Mouse (Mus musculus) A20 (cell line): Measurements from ENCODE around the gene 2700081O15Rik.

Experiments used
- DNase-seq: peaks from one replicate; pipeline ENCODE4 v3.0.0-alpha.2; 2011; ENCODE audit warnings: low read depth, low spot score

Gene 2700081O15Rik

DNA sequence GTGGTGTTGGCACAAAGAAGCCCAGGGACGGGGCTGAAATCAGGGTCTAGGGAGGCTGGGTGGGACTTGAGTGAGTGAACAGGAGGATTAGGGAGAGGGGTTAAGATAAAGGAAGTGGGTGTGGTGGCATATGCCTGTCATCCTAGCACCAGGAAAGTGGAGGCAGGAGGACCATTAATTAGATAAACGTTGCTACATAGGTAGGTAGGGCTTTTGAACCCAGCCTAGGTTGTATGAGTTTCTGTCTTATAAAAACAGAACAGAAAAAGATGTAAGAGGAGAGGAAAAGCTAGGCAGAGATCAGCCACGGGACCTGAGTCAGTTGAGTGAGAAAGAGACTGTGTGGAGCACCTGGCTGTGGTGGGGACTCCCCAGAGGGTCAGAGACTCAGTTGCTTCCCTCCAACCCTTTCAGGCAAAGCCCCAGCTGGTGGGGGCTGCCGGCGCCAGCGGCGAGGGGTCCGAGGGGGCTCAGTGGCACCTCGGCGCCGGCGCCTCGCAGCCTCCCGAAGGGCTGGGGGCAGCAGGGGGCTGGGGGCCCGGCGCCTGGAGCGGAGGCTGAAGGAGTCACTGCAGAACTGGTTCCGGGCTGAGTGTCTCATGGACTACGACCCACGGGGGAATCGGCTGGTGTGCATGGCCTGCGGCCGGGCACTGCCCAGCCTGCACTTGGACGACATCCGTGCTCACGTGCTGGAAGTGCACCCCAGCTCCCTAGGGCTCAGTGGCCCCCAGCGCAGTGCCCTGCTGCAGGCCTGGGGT, 3.6 kb downstream of the 2700081O15Rik start:
- peak; percentile 50 for DNase-seq

DNA sequence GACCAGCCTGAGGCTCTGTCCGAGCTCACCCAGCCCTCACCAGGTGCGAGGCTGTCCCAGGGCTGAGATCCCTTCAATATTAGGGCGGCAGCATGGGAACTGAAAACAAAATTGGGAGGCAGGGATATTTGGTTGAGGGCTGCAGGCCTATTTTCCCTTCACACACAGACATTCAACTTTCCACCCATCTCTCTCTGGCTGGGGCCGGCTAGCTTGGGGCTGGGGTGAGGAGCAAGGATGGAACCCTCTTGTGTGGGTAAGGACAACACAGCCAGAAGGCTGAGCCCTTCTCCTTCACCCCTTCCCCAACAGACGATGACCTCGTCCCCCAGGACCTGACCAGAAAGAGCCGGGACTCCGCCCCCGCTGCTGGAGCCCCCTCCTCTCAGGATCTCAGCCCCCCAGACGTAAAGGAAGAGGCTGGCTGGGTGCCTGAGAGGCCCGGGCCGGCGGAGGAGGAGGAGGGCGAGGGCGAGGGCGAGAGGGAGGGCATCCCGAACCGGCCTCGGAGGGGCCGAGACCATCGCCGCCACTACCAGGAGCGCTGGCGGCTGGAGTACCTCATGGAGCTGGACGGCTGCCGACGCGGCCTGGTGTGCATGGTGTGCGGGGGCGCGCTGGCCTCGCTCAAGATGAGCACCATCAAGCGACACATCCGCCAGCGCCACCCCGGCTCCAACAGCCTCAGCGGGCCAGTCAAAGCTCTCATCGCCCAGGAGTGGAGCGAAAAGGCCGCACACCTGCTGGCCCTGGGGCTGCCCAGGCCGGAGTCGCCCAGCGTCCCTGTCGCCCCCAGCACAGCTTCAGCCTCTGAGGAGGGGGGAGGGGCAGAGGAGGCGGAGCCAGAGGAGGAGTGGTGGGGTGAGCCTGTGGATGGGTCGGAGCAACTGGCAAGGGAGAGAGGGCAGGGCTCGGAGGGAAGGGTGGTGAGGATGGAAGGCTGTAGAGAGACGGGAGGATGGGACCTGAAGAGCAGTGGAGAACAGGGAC, 4.5 kb downstream of the 2700081O15Rik start:
- no peak for DNase-seq

DNA sequence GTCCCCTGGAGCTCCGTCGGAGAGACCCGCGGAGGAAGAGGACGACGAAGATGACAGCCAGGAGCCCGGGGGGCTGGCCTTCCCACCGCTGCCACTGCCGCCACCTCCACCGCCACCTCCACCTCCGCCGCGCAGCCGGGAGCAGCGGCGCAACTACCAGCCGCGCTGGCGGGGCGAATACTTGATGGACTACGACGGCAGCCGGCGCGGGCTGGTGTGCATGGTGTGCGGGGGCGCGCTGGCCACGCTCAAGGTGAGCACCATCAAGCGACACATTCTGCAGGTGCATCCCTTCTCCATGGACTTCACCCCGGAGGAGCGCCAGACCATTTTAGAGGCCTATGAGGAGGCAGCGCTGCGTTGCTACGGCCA, 5.2 kb downstream of the 2700081O15Rik start:
- DNase-seq, result no peak

DNA sequence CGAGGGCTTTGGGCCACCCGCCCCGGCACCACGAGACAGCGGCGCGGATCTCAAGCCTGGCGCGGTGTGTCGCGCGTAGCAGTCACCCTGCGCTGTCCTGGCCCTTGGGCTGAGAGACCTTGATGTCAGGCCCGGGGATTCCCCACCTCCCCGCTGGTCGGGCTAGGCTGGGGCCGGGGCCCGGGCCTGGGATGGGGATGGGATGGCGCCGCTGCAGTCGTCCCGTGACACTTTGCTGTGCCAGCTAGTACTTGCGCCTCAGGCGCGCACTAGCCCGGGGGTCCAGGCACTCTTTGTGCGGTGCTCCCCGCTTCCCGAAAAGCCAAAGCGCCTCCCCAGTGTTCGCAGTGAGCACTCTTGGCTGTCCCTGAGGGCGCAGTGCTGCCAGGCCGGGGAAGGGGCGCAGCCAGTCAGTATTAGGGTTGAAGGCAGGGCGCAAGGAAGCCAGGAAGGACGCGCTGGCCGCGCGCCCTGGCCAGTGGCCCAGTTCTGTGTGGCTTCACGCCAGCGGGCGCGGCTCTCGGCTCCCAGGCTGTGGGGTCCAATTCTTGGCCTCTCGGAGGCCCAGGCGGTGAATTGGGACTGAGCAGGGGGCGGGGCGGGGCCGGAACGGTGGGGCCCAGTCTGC, 5.7 kb downstream of the 2700081O15Rik start:
- no peak for DNase-seq

DNA sequence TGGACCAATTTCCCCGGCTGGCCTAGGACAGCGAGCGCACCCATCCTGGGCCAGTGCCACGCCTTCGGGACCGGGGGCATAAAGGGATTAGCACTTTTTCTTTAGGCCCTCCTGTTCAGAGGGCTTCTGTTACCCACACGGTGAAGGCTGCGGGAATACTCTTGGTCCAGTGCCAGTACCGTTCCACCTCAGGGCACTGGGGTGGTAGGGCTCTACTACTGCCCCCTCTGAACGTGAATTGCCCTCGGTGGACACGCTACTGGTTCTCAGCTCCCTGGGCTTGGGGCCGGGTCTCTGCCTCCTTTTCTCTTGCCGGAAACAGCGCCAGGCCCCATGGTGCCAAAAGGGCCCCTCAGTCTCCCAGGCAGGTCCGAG, 6.2 kb downstream of the 2700081O15Rik start:
- no peak for DNase-seq

DNA sequence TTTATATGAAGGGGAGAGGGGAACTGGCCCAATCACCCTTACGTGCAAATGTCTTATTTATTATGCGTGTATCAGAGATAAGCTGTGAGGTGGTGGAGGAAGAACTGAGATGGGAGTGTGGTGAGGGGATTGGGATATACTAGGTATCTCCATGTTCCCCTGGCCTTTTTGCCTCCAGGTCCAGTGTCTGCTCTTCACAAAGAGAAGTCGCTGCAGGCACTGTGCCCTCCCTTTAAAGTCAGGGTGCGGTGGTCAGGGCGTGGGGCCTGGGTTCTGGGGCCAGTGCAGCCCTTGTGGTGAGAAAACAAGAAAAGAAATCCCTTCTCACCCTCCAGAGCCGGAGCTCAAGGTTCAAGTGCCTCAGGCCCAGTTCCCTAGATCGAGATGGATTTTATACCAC, 6.7 kb downstream of the 2700081O15Rik start:
- DNase-seq, result no peak

DNA sequence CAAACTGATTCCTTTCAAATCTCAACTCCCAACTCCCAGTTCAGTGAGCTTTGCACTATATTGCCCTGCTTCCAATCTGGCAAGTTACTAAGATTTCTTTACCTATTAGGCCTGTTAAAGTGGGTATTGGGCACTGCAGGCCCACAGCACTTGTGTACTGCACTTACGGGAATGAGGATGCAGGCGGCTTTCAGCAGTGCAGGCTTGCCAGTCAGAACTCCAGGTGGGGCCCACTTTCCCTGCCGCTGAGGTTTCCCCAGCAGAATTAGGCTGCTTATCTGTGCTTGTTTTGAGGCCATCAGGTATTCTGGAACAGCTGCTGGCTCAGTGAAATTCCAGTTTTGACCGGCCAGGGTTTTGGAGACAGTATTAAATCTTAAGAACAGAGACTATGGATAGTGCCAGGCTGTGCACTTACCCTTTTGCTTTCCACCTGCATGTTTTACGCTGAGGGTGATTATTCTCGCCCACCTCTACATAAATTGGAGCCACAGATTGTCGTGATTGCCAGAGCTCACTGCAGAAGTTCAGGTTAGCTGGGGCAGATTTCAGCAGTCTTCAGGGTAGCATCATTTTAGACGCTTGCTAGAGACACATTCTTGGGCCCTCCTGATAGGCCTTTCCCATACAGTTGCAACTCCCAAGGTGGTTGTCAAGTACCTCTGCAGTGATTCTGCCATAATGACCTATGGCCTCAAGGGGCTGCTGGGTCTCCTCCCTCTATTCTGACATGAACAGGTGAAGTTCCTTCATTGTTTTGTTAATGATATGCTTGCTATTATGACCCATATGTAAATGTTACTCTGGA, 7.4 kb downstream of the 2700081O15Rik start:
- DNase-seq, result no peak

DNA sequence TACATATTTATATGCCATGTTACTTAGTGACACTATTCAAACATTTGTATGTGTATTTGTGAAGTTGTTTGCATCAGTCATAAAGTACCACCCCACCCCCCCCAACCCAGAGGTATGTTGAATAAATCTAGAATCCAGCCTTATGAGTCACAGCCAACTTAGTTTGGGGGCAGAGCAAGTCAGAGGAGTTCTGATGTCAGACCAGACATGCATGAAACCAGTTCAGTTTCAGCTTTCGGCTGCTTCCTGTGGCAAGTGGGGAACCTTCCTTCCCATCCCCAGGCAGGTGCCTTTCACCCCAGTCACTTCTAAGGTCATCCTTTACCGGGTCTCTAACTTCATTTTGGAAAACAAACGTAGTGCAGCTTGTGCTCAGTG, 8.0 kb downstream of the 2700081O15Rik start:
- DNase-seq, result no peak

DNA sequence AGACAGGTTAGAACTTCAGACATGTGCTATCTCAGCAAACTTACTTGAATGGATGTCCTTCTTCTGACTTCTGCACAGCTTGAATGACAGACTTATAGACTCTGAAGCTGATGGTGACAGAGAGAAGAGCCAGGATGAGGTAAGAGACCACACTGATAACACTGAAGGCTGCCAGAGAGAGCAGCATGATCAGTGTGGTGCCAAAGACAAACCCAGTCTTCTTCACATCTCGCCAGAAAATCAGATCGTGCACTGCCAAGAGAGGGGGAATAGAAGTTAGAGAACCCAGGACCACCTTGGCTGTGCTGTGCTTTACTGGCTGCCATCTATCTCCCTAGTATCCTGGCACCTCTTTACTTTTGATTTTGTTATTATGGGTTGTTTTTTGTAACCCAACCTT, 17.5 kb downstream of the 2700081O15Rik start:
- no peak for DNase-seq

DNA sequence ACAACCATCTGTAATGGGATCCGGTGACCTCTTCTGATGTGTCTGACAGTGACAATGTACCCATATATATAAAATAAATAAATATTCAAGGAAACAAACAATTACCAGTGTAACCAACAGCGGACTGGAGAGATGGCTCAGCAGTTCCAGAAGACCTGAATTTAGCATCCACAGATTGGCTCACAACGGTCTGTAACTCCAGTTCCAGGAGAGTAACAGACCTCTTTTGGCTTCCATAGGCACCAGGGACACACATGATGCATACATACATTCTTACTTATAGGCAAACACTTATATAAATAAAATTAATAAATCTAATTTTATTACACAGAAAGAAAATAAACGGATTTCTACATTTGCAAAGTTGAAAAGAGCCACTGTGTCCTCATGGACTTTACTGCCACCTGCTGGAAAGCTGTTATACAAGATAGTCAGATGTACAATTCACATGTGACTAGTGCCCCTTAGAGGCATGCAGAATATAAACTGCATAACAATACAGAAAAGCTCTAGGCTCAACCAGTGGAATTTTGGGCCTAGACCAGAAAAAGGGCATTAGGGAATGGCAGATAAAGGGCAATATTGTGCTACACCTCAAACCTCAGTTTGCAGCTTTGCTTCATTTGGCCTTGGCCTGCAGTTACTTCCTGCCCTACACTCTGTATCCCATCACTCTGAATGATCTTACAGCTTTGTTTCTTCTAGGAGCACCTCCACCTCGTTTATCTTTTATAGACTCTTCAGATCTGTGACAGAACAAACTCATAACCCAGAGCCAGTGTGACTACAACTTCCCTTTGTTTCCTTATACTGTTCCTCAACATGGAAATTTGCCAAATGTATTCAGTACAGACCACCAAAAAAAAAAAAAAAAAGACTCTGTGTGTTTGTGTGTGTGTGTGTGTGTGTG, 18.9 kb downstream of the 2700081O15Rik start:
- DNase-seq, result peak; percentile 71

DNA sequence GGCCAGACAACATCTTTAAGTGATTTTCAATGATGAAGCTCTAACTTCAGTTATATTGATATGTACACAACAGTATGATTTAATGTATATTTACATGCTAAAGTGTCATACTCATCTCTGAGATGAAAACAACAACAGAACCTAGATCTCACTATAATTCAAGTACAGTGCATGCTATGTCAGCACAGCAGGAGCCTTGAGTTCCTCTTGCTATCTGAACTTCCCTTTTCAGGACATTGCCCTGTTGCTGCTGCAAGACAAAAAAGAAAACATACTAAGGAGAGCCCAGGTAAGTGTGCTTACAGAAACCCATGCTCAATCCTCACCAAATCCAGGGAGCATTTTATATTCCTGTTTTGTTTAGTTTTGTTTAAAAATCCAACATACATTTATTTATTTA, 20.9 kb downstream of the 2700081O15Rik start:
- DNase-seq, result peak; percentile 56

DNA sequence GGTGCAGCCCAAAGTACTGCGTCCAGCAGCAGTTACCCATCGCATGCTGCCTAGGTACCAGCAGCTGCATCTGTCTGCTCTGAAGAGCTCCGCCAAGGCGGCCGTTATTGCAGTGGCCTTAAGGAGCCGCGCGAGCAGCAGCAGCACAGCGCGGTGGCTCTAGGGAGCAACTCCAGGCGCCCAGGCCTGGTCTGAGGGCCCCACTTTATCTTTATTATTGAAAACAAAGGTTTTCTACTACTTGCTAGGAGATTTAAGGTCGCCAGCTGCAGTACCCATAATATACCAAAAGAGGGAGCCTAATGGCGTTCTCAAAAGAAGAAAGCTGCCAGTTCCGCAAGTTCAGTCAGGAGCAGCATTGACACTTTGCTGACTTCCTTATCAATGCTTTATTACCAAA, 24.1 kb downstream of the 2700081O15Rik start:
- peak; percentile 60 for DNase-seq

DNA sequence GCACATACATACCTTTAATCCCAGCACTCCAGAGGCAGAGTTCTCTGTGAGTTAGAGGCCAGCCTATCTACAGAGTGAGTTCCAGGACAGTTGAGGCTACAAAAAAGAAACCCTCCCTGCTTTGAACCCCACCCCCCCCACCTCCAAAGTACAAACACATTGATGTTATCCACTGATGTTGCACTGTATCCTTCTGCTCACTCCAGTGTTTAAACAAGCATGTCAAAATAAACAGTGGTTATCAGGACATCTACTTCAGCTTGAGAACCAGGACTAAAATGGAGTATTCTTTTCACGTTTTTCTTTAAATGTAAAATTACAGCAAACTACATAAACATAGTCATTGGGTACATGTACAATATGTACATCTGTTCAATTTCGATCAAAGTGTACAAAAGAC, 27.7 kb downstream of the 2700081O15Rik start:
- no peak for DNase-seq

DNA sequence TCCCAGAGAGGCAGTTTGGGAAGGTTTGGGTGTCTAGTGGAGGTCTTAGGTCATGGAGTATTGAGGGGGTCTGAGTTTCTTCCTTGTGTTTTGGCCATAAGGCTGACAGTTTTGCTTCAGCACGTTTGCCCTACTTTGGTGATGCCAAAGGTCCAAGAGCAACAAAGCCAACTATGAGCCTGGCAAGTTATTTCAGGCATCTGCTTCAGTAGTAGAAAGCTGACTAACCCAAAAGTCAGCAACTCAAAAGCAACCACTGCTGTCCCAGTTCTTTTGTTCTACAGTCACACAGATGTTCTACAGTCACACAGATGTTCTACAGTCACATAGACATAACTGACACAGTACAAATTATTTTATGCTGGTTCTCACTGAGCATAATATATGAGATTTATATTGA, 28.2 kb downstream of the 2700081O15Rik start:
- DNase-seq, result no peak

DNA sequence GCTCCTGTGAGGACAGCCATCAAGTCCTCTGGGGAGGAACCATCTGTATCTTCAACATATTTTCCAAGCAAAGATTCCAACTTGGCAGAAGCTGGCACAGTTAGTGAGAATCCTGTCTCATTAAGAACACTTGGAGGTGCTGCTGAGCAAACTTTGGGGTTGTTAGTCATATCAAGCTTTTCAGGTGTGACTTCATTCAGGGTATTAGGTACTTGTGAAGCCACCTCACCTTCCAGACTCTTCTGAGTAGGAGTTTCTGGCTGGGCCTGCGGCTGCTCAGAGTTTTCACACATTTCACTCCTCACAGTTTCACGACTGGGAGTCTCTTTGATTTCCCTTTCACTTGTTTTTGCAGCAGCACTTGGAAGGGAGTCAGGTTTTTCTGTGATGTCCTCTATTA, 39.4 kb downstream of the 2700081O15Rik start:
- no peak for DNase-seq

DNA sequence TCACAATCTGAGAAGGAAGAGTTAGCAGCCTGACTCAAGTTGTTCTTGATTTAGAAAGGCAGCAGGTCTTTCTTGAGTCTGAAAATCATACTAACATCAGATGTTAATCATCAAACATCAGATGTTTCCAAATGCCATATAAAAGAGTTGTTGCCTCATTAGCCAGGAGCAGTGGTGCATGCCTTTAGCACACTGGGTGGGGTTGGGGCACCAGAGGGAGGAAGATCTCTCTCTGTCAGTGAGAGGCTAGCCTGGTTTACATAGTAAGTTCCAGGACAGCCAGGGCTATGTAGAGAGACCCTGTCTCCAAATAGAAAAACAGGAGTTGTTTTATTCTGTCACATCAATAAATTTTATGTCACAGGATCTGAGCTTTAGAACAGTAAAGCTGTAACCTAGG, 41.5 kb downstream of the 2700081O15Rik start:
- DNase-seq, result no peak

DNA sequence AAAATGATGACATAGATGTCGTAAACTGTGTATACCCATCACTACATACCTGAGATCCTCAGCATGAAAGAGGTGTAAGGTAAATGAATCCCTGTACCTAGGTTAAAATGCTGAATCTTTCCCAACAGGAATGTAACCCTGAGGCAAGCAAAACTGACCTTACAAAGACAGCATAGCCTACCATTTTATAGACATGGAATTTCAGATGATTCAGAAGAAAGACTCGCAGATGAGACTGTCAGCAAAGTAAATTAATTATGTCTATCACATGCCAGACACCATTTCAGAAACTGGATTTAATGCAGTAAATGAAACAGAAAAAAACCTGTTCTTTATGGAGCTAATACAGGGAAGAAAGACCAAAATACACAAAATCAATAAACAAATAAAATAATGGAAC, 41.9 kb downstream of the 2700081O15Rik start:
- no peak for DNase-seq

DNA sequence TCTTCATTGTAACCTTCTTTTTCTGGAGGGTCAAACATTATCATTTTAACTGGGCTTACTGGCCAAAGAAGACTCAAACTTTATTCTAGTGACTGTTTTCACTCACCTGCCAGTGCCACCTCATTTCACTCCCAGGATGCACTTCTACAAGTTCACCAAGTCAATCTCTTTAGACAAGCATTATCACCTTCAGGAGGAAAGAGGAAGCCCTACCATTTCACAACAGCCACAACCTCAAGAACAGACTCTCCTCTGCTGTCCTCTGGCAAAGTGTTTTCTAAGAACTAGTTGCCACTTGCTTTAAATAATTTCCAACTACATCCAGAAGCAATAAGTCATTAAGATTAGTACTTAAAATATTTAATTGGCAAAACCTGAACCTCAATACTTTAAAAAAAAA, 50.5 kb downstream of the 2700081O15Rik start:
- no peak for DNase-seq

DNA sequence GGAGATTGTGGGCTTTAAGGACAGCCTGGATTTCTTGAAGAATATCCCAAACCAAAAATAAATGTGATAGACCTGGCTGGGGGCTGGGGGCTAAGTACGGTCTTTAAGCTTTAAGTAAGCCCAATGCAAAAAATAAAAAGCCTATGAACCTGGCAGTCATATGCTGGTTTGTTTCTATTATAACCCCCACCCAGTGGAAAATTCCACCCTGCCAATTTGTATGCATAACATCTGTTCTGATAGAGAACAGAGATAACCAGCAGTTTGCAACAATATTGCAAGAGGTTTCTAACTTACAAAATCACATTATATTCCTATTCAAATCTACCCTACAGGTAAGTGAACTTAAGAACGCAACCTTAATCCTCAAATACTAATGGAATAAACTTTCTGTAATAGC, 53.2 kb downstream of the 2700081O15Rik start:
- DNase-seq, result no peak
